Mouse (Mus musculus) midbrain, embryonic 12.5 days (tissue): ENCODE results near the gene D430042O09Rik. TPM values are rescaled to one million over a fixed set of nuclear protein-coding genes. Genes with fewer than 3 reads are reported as not detected.
A peak's percentile ranks its signal among the peaks of the same experiment; 100 is the strongest.

Experiments
- ATAC-seq: fragments of 200-750 bp; cut with Nextera tagmentation; 2 replicates; pipeline ENCODE4 v1.8.0; 2017; ENCODE audit warnings: low read depth, moderate TSS enrichment, moderate library complexity; ENCODE audit not compliant: low FRiP score
- H3K27ac ChIP-seq: fragments of 300-500 bp; sonication (generic); replicated peaks from 2 replicates; pipeline ENCODE4 v1.5.1; 2016; ENCODE audit warnings: mild to moderate bottlenecking
- H3K27me3 ChIP-seq: fragments of 300-500 bp; sonication (generic); 2 replicates; pipeline ENCODE4 v1.6.1; 2016; ENCODE audit warnings: mild to moderate bottlenecking
- H3K36me3 ChIP-seq: fragments of 300-500 bp; sonication (generic); 2 replicates; pipeline ENCODE4 v1.6.1; 2016
- H3K4me1 ChIP-seq: fragments of 300-500 bp; sonication (generic); 2 replicates; pipeline ENCODE4 v1.6.1; 2016
- H3K4me2 ChIP-seq: fragments of 300-500 bp; sonication (generic); replicated peaks from 2 replicates; pipeline ENCODE4 v1.6.1; 2016; ENCODE audit warnings: mild to moderate bottlenecking, moderate library complexity
- H3K4me3 ChIP-seq: fragments of 300-500 bp; sonication (generic); 2 replicates; pipeline ENCODE4 v1.5.1; 2016; ENCODE audit warnings: mild to moderate bottlenecking
- H3K9ac ChIP-seq: fragments of 300-500 bp; sonication (generic); replicated peaks from 2 replicates; pipeline ENCODE4 v1.6.1; 2016; ENCODE audit warnings: mild to moderate bottlenecking, moderate library complexity
- H3K9me3 ChIP-seq: fragments of 300-500 bp; sonication (generic); 2 replicates; pipeline ENCODE4 v1.6.1; 2016; ENCODE audit warnings: mild to moderate bottlenecking
- WGBS: fragments of 180-500 bp; shearing (Covaris S2); methylation state at CpG from one replicate; pipeline ENCODE4 v1.1.7; 2016; 5-methylcytosine and 5-hydroxymethylcytosine counted together
- polyA plus RNA-seq: library from polyadenylated mRNA; unstranded; fragments of >200 nt; fragmentation: Nextera tagmentation; extraction: Ambion mirVana; gene quantifications from 2 replicates; pipeline ENCODE4 v1.2.1, GENCODE M21; 2016

D430042O09Rik gene
- polyA plus RNA-seq, 1 experiment from 2014 or later = 10.2 TPM

- Histone ChIP-seq H3K27me3 (no peaks in the 10 kb centered on the region), H3K4me2 (no peak overlapping the region), H3K4me3 (no peak overlapping the region), H3K27ac (no peak overlapping the region), H3K36me3 (peaks cover 5% of the 10 kb centered on the region; the same call in 1 of the 2 replicates), H3K9me3 (no peaks in the 10 kb centered on the region), H3K9ac (no peak overlapping the region), H3K4me1 (peaks cover 5% of the 10 kb centered on the region; the same call in 1 of the 2 replicates)
- ATAC-seq = no peak
- 90% methylated on average over 9 of the region's 9 CpGs for WGBS
Measured at GRCm38 (mm10) chr7:125860421-125860820, 152.7 kb downstream of the D430042O09Rik start.

- no peaks in the 10 kb centered on the region for H3K27me3 ChIP-seq
- no peak overlapping the region for H3K27ac ChIP-seq
- H3K9ac ChIP-seq = no peak overlapping the region
- H3K4me1 ChIP-seq = peaks cover 5% of the 10 kb centered on the region; the same call in 1 of the 2 replicates
- no peak overlapping the region for H3K4me3 ChIP-seq
- H3K36me3 ChIP-seq = peaks cover 5% of the 10 kb centered on the region; the same call in 1 of the 2 replicates
- H3K9me3 ChIP-seq = no peaks in the 10 kb centered on the region
- no peak overlapping the region for H3K4me2 ChIP-seq
- ATAC-seq = no peak
- 86% methylated on average over 1 of the region's 1 CpGs for WGBS
Measured at GRCm38 (mm10) chr7:125864026-125864425, 156.3 kb downstream of the D430042O09Rik start.

- peaks cover 5% of the 10 kb centered on the region; the same call in 1 of the 2 replicates for H3K36me3 ChIP-seq
- no peak overlapping the region for H3K4me3 ChIP-seq
- WGBS = 78% methylated on average over 11 of the region's 11 CpGs
- no peak overlapping the region for H3K27ac ChIP-seq
- H3K9ac ChIP-seq = no peak overlapping the region
- no peaks in the 10 kb centered on the region for H3K27me3 ChIP-seq
- H3K4me1 ChIP-seq = peaks cover 8% of the 10 kb centered on the region; the same call in 1 of the 2 replicates
- ATAC-seq = no peak
- H3K4me2 ChIP-seq = no peak overlapping the region
- H3K9me3 ChIP-seq = no peaks in the 10 kb centered on the region
Measured at GRCm38 (mm10) chr7:125865234-125865633, 157.5 kb downstream of the D430042O09Rik start.

- Histone ChIP-seq H3K4me1 (peaks cover 31% of the 10 kb centered on the region), H3K36me3 (no peaks in the 10 kb centered on the region), H3K27me3 (no peaks in the 10 kb centered on the region), H3K27ac (no peak overlapping the region), H3K4me3 (no peak overlapping the region), H3K4me2 (no peak overlapping the region), H3K9me3 (no peaks in the 10 kb centered on the region), H3K9ac (no peak overlapping the region)
- no peak for ATAC-seq
- WGBS = 78% methylated on average over 3 of the region's 3 CpGs
Measured at GRCm38 (mm10) chr7:125868570-125868969, 160.9 kb downstream of the D430042O09Rik start.

- H3K27me3 ChIP-seq = no peaks in the 10 kb centered on the region
- H3K4me1 ChIP-seq = peaks cover 27% of the 10 kb centered on the region
- no peaks in the 10 kb centered on the region for H3K36me3 ChIP-seq
- no peak overlapping the region for H3K4me3 ChIP-seq
- H3K9ac ChIP-seq = peak overlapping the region; percentile 39
- H3K9me3 ChIP-seq = no peaks in the 10 kb centered on the region
- 17% methylated on average over 12 of the region's 12 CpGs for WGBS
- peak overlapping the region; percentile 82 for H3K27ac ChIP-seq
- peak; percentile 85 for ATAC-seq
- 0 out of 2 replicates have a peak overlapping the region, but pooled peaks have one; percentile 3 for H3K4me2 ChIP-seq
Measured at GRCm38 (mm10) chr7:125871404-125872201, 163.9 kb downstream of the D430042O09Rik start.

GRCm38 (mm10) chr7:125872202-125872580, 164.5 kb downstream of the D430042O09Rik start:
- Histone ChIP-seq H3K4me1 (peaks cover 27% of the 10 kb centered on the region), H3K27ac (peak overlapping the region; percentile 82), H3K4me2 (0 out of 2 replicates have a peak overlapping the region, but pooled peaks have one; percentile 3), H3K9me3 (no peaks in the 10 kb centered on the region), H3K9ac (no peak overlapping the region), H3K36me3 (no peaks in the 10 kb centered on the region), H3K4me3 (no peak overlapping the region), H3K27me3 (no peaks in the 10 kb centered on the region)
- WGBS = 64% methylated on average over 6 of the region's 6 CpGs
- no peak for ATAC-seq

GRCm38 (mm10) chr7:125872874-125873273, 165.2 kb downstream of the D430042O09Rik start:
- H3K4me3 ChIP-seq = no peak overlapping the region
- H3K9ac ChIP-seq = no peak overlapping the region
- H3K4me2 ChIP-seq = no peak overlapping the region
- no peaks in the 10 kb centered on the region for H3K9me3 ChIP-seq
- H3K27me3 ChIP-seq = no peaks in the 10 kb centered on the region
- H3K36me3 ChIP-seq = no peaks in the 10 kb centered on the region
- ATAC-seq = no peak
- H3K4me1 ChIP-seq = peaks cover 27% of the 10 kb centered on the region
- WGBS = 83% methylated on average over 3 of the region's 3 CpGs
- H3K27ac ChIP-seq = no peak overlapping the region; the same call in 1 of the 2 replicates

GRCm38 (mm10) chr7:125873971-125874495, 166.3 kb downstream of the D430042O09Rik start:
- 90% methylated on average over 6 of the region's 6 CpGs for WGBS
- Histone ChIP-seq H3K27me3 (no peaks in the 10 kb centered on the region), H3K9me3 (no peaks in the 10 kb centered on the region), H3K27ac (no peak overlapping the region), H3K4me2 (no peak overlapping the region), H3K4me3 (no peak overlapping the region), H3K36me3 (no peaks in the 10 kb centered on the region), H3K9ac (no peak overlapping the region), H3K4me1 (peaks cover 27% of the 10 kb centered on the region)
- ATAC-seq = no peak

- 81% methylated on average over 4 of the region's 4 CpGs for WGBS
- H3K27me3 ChIP-seq = no peaks in the 10 kb centered on the region
- H3K4me2 ChIP-seq = no peak overlapping the region
- H3K9me3 ChIP-seq = no peaks in the 10 kb centered on the region
- H3K27ac ChIP-seq = no peak overlapping the region
- no peak overlapping the region for H3K9ac ChIP-seq
- 0 out of 2 replicates have a peak, but pooled peaks cover 2% of the 10 kb centered on the region for H3K4me1 ChIP-seq
- ATAC-seq = no peak
- no peak overlapping the region for H3K4me3 ChIP-seq
- no peaks in the 10 kb centered on the region for H3K36me3 ChIP-seq
Measured at GRCm38 (mm10) chr7:125878040-125878439, 170.4 kb downstream of the D430042O09Rik start.

- Histone ChIP-seq H3K9me3 (no peaks in the 10 kb centered on the region), H3K27me3 (no peaks in the 10 kb centered on the region), H3K36me3 (no peaks in the 10 kb centered on the region), H3K4me3 (no peak overlapping the region), H3K9ac (no peak overlapping the region), H3K4me2 (no peak overlapping the region), H3K27ac (no peak overlapping the region), H3K4me1 (peaks cover 12% of the 10 kb centered on the region; the same call in 1 of the 2 replicates)
- ATAC-seq = no peak
- WGBS = 78% methylated on average over 2 of the region's 2 CpGs
Measured at GRCm38 (mm10) chr7:125883232-125883631, 175.5 kb downstream of the D430042O09Rik start.

GRCm38 (mm10) chr7:125886116-125886680, 178.5 kb downstream of the D430042O09Rik start:
- Histone ChIP-seq H3K9ac (no peak overlapping the region), H3K4me1 (peaks cover 12% of the 10 kb centered on the region; the same call in 1 of the 2 replicates), H3K27me3 (no peaks in the 10 kb centered on the region), H3K4me3 (no peak overlapping the region), H3K27ac (0 out of 2 replicates have a peak overlapping the region, but pooled peaks have one; percentile 12), H3K4me2 (no peak overlapping the region), H3K9me3 (no peaks in the 10 kb centered on the region), H3K36me3 (no peaks in the 10 kb centered on the region)
- no peak for ATAC-seq
- 71% methylated on average over 4 of the region's 4 CpGs for WGBS

- no peak overlapping the region for H3K4me2 ChIP-seq
- H3K27ac ChIP-seq = no peak overlapping the region
- H3K9me3 ChIP-seq = no peaks in the 10 kb centered on the region
- ATAC-seq = no peak
- no peaks in the 10 kb centered on the region for H3K27me3 ChIP-seq
- 70% methylated on average over 4 of the region's 4 CpGs for whole genome bisulfite sequencing
- no peaks in the 10 kb centered on the region for H3K36me3 ChIP-seq
- no peak overlapping the region for H3K9ac ChIP-seq
- no peak overlapping the region for H3K4me3 ChIP-seq
- H3K4me1 ChIP-seq = peaks cover 12% of the 10 kb centered on the region; the same call in 1 of the 2 replicates
Measured at GRCm38 (mm10) chr7:125887124-125887523, 179.4 kb downstream of the D430042O09Rik start.
